Mouse (Mus musculus) heart, postnatal 10 days (tissue): ENCODE results near the gene Ddx59. TPM values are rescaled to one million over a fixed set of nuclear protein-coding genes. Genes with fewer than 3 reads are reported as not detected.

Experiments
- DNase-seq, 2 experiments: peaks; one replicate each; pipeline ENCODE4 v3.0.0; 2021
- intact Hi-C: fragments of 180-260 bp; cut with DNase I; formaldehyde crosslinking; loops from one replicate; pipeline ENCODE4 v1.15.1; 2025
- total RNA-seq, 2 experiments: library from RNA; stranded (reverse); gene quantifications; 2 replicates each; pipeline ENCODE4 v1.2.3; 2021

The Ddx59 gene
- 10 to 100 TPM in 1 of 2 experiments, 1 to 10 TPM in 1; 9.5 to 10.1 TPM for total RNA-seq

DNA sequence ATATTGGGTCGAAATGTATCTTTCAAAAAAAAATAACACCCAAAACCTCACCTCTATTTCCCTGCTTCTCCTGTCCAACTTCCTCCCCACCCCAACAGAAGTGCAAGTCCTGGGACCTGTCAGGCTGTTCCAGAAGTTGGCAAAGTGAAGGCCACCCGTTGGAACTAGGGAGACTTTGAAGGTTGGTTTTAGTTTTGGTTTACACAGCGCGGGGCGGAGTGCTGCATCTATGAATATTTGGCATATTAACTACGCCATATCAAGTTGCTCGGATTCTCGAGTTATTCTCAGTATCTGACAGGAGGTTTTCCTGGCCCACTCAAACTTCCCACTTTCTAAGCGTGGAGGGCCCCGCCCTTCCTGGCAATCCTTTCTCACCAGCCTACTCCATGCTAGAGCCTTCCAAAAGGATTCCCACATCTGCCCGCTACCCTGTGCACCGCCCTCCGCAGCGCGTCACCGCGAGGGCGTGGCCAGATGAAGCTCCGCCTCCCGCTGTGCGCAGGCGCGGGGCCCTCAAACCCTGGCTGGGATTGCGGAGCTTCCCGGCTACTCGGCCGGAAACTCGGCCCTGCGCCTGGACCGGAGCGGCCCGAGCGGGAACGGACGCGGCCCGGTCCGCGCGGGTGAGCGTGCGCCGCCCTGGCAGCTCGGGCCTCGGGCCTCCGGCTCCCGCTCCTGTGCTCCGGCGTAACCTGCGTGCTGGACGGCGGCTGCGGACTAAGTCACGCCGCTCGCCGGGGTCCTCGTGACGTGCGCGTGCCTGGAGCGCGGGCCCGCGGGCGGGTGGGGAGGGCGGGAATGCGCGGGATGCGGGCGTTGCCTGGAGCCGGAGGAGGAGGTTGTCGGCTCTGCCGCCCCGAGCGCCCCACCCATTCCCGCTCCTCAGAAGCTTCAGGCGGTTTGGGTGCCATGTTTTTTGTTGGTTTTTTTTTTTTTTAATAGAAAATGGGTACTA lies at the start of gene Ddx59:
Ddx59 (plus strand) TSS at position 474 of the 958 bp plus-strand sequence.
- intact Hi-C loops = loop anchor here (1.0 kb wide), 1 partner anchor 69 kb away; the partner anchor contains the start of gene Camsap2
- DNase-seq = peak; percentile 99

DNA sequence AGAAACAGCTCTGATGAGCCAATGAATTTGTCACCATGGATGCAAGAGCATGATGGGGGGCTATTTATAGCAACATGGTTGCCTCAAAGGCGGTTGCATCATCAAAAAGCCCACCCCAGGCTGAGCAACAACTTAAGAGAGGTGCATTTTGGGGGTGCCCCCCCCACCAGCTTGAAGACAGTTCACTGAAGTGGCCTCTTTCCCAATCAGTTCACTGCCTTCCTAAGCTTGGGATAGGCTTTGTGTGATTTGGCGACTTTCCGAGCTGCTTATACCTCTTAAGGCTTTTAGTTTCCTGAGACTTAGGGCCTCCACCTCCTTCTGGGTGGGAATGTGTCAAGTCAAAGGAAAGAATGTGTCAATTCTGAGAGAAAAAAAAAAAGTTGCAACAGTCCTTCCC lies 49.1 kb upstream of the Ddx59 start:
- intact Hi-C loops = no loop called here
- DNase-seq = no peak

DNA sequence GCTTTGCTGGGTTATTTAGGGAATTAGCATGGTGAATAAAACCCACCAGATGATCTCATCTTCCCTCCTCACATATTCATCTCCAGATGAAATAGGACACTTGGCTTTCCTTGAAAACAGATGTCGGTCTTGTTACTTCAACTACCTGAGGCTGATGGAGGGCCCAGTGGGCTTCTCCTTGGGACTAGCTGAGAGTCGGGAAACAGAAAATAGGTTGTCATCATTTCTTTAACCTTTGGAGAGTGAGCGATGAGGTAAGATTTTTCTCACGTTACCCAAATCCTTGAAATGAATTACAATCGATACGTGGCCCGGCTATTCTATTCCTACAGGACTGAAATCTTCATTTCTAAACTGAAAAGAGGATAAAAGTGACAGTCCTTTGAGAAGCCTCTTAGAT lies 35.8 kb upstream of the Ddx59 start:
- DNase-seq = no peak
- intact Hi-C loops = no loop called here

DNA sequence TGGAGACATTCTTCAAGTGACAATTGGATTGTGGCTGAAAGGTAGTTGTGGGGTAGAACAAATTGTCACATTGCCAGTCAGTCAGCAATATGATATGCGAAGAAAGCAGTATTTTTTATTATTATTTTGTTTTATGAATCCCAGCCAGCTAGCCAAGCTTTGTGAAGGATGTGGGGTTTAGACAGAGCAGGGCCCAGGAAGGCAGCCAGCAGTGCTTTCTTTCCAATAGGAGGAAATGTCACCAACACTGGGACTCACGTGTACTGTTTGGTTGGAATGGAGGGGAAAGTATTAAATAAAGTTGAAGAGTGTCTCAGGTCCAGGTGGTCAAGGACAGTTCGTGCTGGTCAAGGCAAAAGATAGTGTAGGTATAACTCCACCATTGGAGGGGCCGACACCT lies 34.9 kb upstream of the Ddx59 start:
- intact Hi-C loops = no loop called here

DNA sequence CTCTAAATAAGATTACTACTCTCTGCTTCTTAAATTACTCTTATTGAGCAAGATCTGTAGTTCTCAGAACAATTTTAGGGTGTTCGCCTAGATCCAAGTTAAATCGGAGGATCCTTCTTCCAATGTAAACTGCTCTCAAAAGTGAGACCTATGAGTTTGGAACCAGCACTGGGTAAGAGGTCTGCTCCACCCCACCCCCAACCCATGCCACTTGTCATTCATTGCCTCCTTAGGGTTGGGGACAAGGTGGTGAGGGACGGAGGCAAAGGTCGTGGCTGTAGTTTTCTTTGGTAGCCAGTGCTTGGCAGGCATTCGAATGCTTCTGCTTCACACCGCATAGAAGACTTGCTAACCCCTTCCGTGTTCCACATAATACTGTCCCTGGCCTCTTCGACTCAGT lies 34.5 kb upstream of the Ddx59 start:
- intact Hi-C loops = no loop called here
- DNase-seq = no peak

More for the DNA sequence above, 34.9 kb upstream of the Ddx59 start:
- DNase-seq = no peak

DNA sequence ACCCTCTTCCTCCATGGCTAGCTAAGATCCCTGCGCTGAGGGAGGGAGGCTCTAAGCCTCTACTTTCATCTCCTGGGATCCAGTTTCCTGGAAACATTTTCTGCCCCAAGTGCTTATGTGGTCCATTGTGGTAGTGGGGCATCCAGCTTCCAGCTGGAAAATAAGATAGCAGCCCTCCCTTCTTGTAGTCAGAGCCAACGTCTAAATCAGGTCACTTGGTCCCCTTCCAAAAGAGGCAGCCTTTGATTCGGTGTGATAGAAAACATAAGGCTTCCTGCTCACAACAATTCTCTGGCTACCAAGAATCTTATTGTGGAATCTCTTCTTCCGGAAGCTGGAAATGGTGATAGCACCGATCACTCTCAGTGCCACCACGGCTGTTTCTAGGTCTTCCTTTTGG lies 33.9 kb upstream of the Ddx59 start:
- intact Hi-C loops = no loop called here
- DNase-seq = peak; percentile 31 to 34

DNA sequence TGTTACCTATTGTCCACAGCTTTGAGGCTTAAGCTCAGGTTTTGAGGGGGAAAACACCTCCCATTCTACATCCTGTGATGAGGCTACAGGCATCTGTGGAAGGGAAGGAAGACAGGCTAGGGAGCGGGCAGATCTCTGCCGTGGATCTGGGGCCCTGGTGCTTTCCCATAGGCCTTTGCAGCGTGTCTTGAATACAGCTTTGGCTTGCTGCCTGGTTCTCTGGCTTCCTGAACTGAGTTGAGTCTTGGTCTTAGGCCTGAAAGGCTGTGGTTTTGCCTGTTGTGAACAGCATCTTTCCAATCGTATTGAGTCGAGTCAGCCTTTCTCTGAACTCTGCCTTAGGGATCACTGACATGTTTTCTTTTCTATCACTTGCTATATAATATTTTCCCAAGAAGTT lies 33.5 kb upstream of the Ddx59 start:
- DNase-seq = peak; percentile 54 to 61
- intact Hi-C loops = no loop called here

DNA sequence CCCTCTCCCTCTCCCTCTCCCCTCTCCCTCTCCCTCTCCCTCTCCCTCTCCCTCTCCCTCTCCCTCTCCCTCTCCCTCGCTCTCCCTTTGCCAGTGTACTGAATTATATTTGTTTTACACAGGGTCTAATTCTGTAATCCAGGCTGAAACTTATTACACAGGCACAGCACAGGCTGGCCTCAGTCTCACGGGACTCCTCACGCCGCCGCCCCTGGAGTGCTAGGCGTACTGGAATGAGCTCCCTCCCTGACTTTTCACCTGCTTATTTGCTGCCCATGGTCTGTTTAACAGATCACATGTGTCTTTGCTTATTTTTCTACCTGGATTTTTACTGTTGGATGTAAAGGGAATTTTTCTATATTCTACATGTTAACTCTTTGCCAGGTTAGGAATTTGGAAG lies 28.2 kb upstream of the Ddx59 start:
- DNase-seq = no peak
- intact Hi-C loops = no loop called here

DNA sequence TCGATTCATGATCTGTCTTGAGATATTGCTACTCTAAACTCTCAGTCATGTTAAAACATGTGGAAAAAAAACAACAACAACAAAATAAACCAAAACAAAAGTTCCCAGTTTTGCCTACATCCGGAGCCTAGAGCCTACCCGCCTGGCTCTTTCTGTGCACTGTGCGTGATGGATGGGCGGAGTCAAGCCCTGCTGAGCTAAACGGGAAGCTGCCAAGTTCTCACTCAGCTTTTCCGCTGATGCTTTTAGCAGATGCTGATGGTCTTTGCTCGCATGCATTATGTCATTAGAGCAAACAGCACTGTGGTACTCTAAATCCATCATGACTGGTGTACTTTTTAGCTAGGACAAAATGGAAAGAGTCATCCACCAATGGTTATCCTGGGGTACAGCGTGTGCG lies 20.6 kb upstream of the Ddx59 start:
- DNase-seq = peak; percentile 63 to 73
- intact Hi-C loops = no loop called here

DNA sequence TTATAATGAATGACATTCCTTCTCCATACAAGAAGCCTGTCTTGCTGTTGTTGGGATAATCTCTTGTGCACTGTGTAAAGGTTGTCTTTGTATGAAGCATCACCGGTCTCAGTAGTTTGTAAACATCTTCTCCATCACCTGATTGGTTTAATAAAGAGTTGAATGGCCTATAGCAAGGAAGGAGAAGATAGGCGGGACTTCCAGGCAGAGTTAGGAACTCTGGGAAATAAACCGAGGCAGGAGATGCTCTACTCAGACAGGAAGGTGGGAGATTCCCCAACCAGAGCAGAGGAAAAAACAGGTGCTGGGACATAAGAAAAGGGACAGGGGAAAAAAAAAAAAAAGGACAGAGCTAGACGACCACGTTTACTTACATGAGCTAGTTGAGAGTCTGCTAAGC lies 20.0 kb upstream of the Ddx59 start:
- DNase-seq = no peak
- intact Hi-C loops = no loop called here

DNA sequence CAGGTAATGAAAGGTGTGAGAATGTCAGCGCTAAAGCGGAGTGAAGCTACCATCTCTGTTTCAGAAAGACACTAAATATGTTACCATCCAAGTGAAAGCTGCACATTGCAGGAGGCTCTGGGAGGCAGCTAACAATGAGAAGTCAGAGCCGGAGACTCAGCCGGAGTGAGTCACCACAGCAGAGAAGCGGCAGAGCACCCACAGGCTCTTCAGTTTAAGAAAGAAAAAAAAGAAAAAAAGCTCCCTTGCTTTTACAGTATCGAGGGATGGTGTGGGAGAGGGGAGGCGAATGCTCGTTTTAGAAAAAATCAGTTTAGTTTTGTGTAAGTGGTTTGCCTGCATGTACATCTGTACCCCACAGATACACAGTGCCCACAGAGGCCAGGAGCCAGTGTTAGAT lies 13.8 kb upstream of the Ddx59 start:
- intact Hi-C loops = no loop called here
- DNase-seq = no peak

DNA sequence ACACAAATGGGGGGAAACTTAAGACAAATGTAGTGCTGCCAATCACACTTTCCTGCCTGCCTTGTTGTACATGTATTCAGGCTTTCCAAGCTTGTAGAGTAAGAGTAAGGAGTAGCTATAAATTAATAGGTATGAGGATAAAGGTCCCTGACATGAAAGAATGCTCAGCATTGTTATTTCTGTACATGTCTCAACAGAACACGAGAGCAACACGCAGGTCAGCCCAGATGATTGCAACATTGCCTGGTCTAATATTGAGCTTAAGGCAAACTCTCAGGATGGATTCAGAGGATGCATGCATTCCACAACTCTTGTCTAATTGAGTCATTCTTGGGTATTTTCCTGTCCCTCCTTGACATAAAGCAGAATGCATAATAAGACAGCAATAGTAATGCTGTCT lies 5.4 kb upstream of the Ddx59 start:
- no peak for DNase-seq
- intact Hi-C loops = no loop called here

DNA sequence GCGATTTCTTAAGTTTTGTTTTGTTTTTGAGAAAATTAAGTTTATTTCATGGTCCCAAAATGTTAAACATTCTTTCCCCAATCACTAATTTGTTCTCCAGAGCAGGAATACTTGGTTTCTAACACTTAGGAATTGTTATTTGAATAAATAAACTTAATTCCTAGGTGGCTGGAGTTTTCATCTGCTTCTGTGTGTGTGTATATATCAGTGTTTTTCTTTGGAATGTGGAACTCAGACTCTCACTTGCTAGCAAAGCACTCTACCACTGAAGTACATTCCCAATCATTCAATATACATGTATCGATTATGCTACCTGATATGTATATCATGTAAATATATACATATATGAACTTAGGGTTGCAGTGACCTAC lies 670 bp downstream of the Ddx59 start:
- intact Hi-C loops = loop anchor here (1.0 kb wide), 1 partner anchor 69 kb away; the partner anchor contains the start of gene Camsap2
- DNase-seq = no peak

DNA sequence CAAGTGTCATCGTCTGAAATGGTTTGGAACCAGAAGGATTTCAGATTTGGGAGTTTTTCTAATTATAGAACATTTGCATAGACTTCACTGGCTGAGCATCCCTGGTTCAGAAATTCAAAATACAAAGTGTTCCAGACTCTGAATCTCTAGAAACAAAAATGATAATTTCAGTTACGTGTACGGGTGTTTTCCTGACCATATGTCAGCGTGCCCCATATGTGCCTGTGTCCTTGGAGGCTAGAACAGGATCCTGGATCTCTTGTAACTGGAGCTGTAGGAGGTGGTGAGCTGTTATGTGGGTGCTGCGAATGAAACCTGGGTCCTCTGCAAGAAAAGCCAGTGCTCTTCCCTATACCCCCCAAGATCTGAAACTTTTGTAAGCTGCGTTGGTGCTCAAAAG lies 3.3 kb downstream of the Ddx59 start:
- intact Hi-C loops = no loop called here
- no peak for DNase-seq

DNA sequence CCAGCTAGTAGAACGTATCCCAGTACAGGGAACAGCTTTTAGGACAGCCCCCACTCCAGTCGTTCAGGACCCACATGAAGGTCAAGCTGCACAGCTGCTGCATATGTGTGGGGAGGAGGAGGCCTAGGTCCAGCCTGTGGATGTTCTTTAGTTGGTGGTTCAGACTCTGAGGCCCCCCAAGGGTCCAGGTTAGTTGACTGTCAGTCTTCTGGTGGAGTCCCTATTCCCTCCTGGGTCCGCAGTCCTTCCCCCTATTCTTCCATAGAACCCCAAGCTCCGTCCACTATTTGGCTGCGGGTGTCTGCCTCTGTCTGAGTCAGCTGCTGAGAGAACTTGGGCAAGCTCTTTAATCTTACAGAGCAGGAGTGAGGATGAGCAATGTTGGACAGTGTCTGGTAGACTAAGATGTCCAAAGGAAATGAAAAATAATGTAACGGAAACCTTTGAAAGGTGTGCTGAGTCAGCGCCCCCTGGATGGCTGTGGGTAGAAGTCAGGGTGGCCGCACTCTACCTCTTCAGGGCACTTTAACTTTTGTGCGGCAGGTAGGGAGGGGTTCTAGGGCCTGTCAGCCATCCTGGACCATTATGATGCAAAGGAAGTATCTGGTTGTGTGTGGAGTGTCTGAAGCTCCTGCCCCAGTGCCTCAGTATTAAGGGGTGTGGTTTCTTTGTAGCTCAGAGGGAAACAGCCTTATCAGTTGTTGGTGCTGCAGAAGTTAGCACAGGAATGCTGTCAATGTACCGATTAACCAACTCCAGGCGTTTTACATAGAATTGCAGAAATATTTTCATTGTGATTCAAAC lies 12.3 kb downstream of the Ddx59 start:
- DNase-seq = no peak
- intact Hi-C loops = no loop called here

DNA sequence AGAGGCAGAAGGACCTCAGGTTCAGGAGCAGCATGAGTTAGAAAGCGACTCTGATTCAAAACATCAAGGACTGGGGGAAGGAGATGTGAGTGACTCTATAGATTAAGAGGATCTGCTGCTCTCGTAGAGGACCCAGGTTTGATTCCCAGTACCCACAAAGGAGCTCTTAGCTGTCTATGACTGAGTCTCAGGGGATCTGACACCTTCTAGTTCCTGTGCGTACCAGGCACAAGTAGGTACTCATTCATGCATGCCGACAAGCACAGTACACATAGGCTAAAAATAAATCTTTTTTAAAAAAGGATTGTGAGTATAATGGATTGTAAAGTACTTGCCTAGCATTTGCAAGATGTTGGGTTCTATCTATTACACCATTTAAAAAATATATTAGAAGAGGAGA lies 13.9 kb downstream of the Ddx59 start:
- intact Hi-C loops = no loop called here
- DNase-seq = no peak

DNA sequence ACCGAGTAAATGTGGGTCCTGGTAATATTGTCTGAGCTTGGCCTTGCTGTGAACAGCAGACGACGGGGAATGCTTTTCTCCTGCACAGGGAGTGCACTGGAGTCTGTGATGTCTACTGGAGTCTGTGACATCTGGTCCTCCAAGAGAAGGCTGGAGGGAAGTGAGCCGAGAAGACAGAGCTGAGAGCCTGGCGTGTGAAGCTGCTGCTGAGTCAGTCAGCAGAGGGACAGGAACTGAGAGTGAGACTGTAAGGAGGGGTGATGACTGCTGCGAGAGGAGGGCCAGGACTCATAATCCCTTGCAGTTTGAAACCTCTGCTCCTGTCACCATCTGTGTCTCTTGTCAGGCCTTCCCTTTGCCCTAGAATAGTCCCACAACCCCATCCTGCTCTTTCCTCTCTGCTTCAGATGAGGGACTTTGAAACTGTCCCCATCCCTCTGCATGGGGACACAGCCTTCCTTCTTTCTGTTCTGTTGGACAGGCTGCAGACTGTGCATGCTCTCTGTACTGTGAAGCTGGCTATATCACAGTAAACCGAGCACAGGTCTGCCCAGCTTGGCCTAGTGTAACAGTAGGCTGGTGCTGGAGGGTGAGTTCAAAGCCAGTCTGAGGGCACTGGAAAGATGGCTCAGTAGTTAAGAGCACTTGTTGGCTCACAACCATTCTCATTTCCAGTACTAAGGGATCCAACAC lies 15.2 kb downstream of the Ddx59 start:
- DNase-seq = no peak
- intact Hi-C loops = no loop called here

DNA sequence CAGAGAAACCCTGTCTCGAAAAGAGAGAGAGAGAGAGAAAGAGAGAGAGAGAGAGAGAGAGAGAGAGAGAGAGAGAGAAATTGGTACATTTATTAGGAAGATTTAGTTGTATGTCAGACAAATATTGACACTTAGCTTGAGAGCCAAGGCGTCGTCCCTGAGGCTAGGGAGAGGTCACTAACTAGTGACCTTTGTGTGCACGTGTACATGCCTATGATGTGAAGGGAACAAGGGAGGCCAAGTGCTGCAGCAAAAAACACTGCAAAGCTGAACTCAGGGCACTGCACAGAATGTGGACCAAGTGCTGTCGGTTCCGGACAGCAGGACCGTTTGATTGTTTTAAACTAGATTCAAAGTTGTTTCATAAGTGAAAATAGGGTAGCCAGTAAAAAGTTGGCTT lies 25.7 kb downstream of the Ddx59 start:
- intact Hi-C loops = no loop called here
- DNase-seq = no peak

DNA sequence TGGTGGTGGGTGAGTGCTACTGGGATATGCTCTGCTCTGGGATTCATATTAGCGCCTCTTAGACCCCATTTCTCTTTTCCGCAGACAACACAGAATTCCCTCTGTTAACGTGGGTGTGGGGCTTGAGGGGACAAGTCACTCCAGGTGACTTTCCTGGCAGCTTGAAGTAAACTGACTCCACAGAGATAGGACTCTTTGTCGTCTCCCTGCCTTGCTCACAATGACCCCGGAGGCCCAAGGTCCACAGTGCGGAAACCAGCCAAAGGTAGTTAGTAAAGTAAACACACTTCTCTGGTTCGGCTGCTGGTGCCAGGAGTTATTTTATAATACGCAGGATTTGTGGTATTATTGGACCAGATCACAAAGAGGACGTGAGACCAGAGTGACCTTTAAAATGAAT lies 27.7 kb downstream of the Ddx59 start:
- DNase-seq = no peak
- intact Hi-C loops = no loop called here

DNA sequence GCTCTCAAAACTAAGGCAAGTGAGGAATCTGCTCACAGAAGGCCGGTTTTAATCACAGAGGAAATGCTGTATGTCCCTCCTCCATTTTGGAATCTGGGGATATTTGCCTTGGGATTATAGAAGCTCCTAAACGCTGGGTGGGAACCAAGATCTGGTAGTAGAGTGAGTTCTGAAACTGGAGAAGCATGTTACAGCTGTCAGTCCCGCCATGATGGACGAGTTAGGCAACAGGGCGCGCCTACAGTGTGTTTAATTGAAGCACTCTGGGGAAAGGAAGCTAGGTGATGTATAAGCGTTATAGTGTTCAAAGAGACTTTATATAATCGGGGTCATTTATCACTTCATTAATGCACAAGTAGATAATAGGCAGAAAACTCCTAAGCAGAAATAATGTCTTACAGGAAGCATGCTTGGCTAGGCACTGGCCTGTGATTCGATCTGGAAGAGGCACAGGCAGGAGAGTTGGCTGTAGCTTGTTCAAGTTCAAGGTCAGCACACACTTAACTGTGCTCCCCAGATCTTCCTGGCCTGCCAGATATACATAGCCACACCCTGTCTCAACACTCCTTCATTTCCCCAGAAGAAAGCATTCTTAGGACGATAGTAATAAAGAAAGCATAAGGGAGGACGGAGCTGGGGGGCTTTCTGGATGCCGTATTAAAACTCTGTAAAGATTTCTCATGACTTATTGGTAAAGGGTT lies 29.6 kb downstream of the Ddx59 start:
- intact Hi-C loops = no loop called here
- DNase-seq = no peak

DNA sequence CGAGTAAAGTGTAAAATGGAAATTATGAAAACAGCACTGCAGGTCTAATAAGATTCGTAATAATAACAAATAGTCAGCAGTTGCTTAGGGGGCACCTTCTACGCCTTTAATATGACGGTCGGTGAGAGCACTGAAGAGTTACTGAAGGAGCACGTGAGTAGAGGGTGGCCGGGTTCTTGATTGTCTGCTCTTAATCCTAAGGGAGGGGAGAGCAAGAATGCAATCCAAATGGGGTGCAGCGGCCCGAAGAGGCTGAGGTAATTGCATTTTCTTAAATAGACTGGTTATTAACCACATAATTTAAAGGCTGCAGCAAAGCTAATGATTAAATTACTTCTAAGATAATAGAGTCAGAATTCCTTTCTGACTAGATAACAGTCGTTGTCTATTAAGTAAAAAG lies 31.9 kb downstream of the Ddx59 start:
- DNase-seq = no peak
- intact Hi-C loops = no loop called here
